Mouse (Mus musculus) stomach, embryonic 14.5 days (tissue): ENCODE measurements around the gene Hspb6. TPM values are rescaled to one million over a fixed set of nuclear protein-coding genes. Genes with fewer than 3 reads are reported as not detected.

Source experiments
- ATAC-seq: fragments of 200-750 bp; cut with Nextera tagmentation; 2 replicates; pipeline ENCODE4 v1.8.0; 2017; ENCODE audit warnings: low read depth, moderate TSS enrichment; ENCODE audit not compliant: insufficient number of reproducible peaks, insufficient read depth, low FRiP score
- H3K27ac ChIP-seq: fragments of 300-500 bp; sonication (generic); 2 replicates; pipeline ENCODE4 v1.5.1; 2014; ENCODE audit warnings: mild to moderate bottlenecking, low read length, moderate library complexity, mixed read lengths
- H3K27me3 ChIP-seq: fragments of 300-500 bp; sonication (generic); 2 replicates; pipeline ENCODE4 v1.6.1; 2014; ENCODE audit warnings: low read length, control low read depth, mixed read lengths; ENCODE audit not compliant: control insufficient read depth, insufficient read depth
- H3K36me3 ChIP-seq: fragments of 300-500 bp; sonication (generic); 2 replicates; pipeline ENCODE4 v1.6.1; 2014; ENCODE audit warnings: mild to moderate bottlenecking, control low read depth, low read length, moderate library complexity, mixed read lengths; ENCODE audit not compliant: control insufficient read depth, insufficient read depth
- H3K4me1 ChIP-seq: fragments of 300-500 bp; sonication (generic); 2 replicates; pipeline ENCODE4 v1.6.1; 2014; ENCODE audit warnings: low read length, control low read depth, mixed read lengths; ENCODE audit not compliant: control insufficient read depth, insufficient read depth
- H3K4me2 ChIP-seq: fragments of 300-500 bp; sonication (generic); replicated peaks from 2 replicates; pipeline ENCODE4 v1.6.1; 2014; ENCODE audit warnings: low read depth, low read length, control low read depth
- H3K4me3 ChIP-seq: fragments of 300-500 bp; sonication (generic); 2 replicates; pipeline ENCODE4 v1.5.1; 2014; ENCODE audit warnings: low read depth, low read length, control low read depth
- H3K9ac ChIP-seq: fragments of 300-500 bp; sonication (generic); replicated peaks from 2 replicates; pipeline ENCODE4 v1.6.1; 2014; ENCODE audit warnings: low read depth, mild to moderate bottlenecking, control low read depth, low read length, moderate library complexity, mixed read lengths
- H3K9me3 ChIP-seq: fragments of 300-500 bp; sonication (generic); 2 replicates; pipeline ENCODE4 v1.6.1; 2016; ENCODE audit warnings: low read depth, low read length, control low read depth; ENCODE audit not compliant: control insufficient read depth
- WGBS: fragments of 180-500 bp; shearing (Covaris S2); extraction: QIAGEN DNeasy Blood & Tissue Kit; methylation state at CpG from one replicate; pipeline ENCODE4 v1.1.7; 2014; 5-methylcytosine and 5-hydroxymethylcytosine counted together
- polyA plus RNA-seq: library from polyadenylated mRNA; unstranded; fragments of >200 nt; fragmentation: Nextera tagmentation; extraction: Ambion mirVana; gene quantifications from 2 replicates; pipeline ENCODE4 v1.2.1, GENCODE M21; 2014

The Hspb6 gene
- polyA plus RNA-seq, 1 experiment from 2014 or later: 47.3 TPM

- no peaks in the 10 kb centered on the region for H3K9me3 ChIP-seq
- ATAC-seq: no peak
- 90% methylated on average over 28 of the region's 28 CpGs for WGBS
- no peaks in the 10 kb centered on the region for H3K27me3 ChIP-seq
- no peak overlapping the region; the same call in 1 of the 2 replicates for H3K4me2 ChIP-seq
- H3K36me3 ChIP-seq: peaks cover 52% of the 10 kb centered on the region
- H3K9ac ChIP-seq: no peak overlapping the region
- 0 out of 2 replicates have a peak overlapping the region, but pooled peaks have one; percentile 91 for H3K4me3 ChIP-seq
- H3K4me1 ChIP-seq: peaks cover 17% of the 10 kb centered on the region; the same call in 1 of the 2 replicates
- no peak overlapping the region for H3K27ac ChIP-seq
These were observed 34.6 kb downstream of the Hspb6 start for GRCm38 (mm10) chr7:30586455-30587020.

- Histone ChIP-seq H3K9me3 (no peaks in the 10 kb centered on the region), H3K4me1 (peaks cover 17% of the 10 kb centered on the region; the same call in 1 of the 2 replicates), H3K4me2 (peak overlapping the region; percentile 94), H3K27ac (peak overlapping the region; percentile 91), H3K36me3 (peaks cover 37% of the 10 kb centered on the region), H3K9ac (peak overlapping the region; percentile 90), H3K4me3 (peak overlapping the region; percentile 91), H3K27me3 (no peaks in the 10 kb centered on the region)
- ATAC-seq: peak; percentile 6
- 1% methylated on average over 65 of the region's 67 CpGs for WGBS
These were observed 36.1 kb downstream of the Hspb6 start for GRCm38 (mm10) chr7:30587842-30588667.

GRCm38 (mm10) chr7:30588676-30589434 lies 36.9 kb downstream of the Hspb6 start, which contains the start of gene Kmt2b:
Kmt2b (minus strand) TSS chr7:30588726.
- 0% methylated on average over 48 of the region's 68 CpGs for WGBS
- Histone ChIP-seq H3K4me3 (peak within 1 kb of the TSS; percentile 91), H3K9ac (peak within 1 kb of the TSS; percentile 90), H3K36me3 (peaks cover 29% of the 10 kb centered on the region), H3K4me2 (peak within 1 kb of the TSS; percentile 94), H3K27ac (peak within 1 kb of the TSS; percentile 91), H3K9me3 (no peaks in the 10 kb centered on the region), H3K4me1 (peaks cover 17% of the 10 kb centered on the region; the same call in 1 of the 2 replicates), H3K27me3 (no peaks in the 10 kb centered on the region)
- ATAC-seq: peak; percentile 96

- no peaks in the 10 kb centered on the region for H3K9me3 ChIP-seq
- H3K4me3 ChIP-seq: peak overlapping the region; percentile 91
- ATAC-seq: peak; percentile 60
- peak overlapping the region; percentile 54 for H3K4me2 ChIP-seq
- no peak overlapping the region for H3K9ac ChIP-seq
- H3K27ac ChIP-seq: peak overlapping the region; percentile 64; the same call in 1 of the 2 replicates
- H3K4me1 ChIP-seq: peaks cover 17% of the 10 kb centered on the region; the same call in 1 of the 2 replicates
- H3K36me3 ChIP-seq: peaks cover 20% of the 10 kb centered on the region
- 24% methylated on average over 40 of the region's 40 CpGs for WGBS
- no peaks in the 10 kb centered on the region for H3K27me3 ChIP-seq
These were observed 37.7 kb downstream of the Hspb6 start for GRCm38 (mm10) chr7:30589435-30590301.

- H3K4me1 ChIP-seq: peaks cover 17% of the 10 kb centered on the region; the same call in 1 of the 2 replicates
- WGBS: 84% methylated on average over 9 of the region's 9 CpGs
- no peak for ATAC-seq
- no peaks in the 10 kb centered on the region for H3K9me3 ChIP-seq
- peaks cover 6% of the 10 kb centered on the region for H3K36me3 ChIP-seq
- no peak overlapping the region for H3K27ac ChIP-seq
- no peaks in the 10 kb centered on the region for H3K27me3 ChIP-seq
- H3K4me2 ChIP-seq: no peak overlapping the region
- H3K4me3 ChIP-seq: no peak overlapping the region
- no peak overlapping the region for H3K9ac ChIP-seq
These were observed 39.1 kb downstream of the Hspb6 start for GRCm38 (mm10) chr7:30590927-30591604.

- Histone ChIP-seq H3K4me1 (peaks cover 15% of the 10 kb centered on the region; the same call in 1 of the 2 replicates), H3K9me3 (no peaks in the 10 kb centered on the region), H3K36me3 (peaks cover 1% of the 10 kb centered on the region; the same call in 1 of the 2 replicates), H3K4me2 (no peak overlapping the region), H3K27ac (no peak overlapping the region), H3K9ac (no peak overlapping the region), H3K27me3 (no peaks in the 10 kb centered on the region), H3K4me3 (no peak overlapping the region)
- WGBS: 68% methylated on average over 4 of the region's 4 CpGs
- ATAC-seq: no peak
These were observed 39.6 kb downstream of the Hspb6 start for GRCm38 (mm10) chr7:30591605-30591951.

GRCm38 (mm10) chr7:30592772-30593423 lies 40.9 kb downstream of the Hspb6 start:
- H3K27ac ChIP-seq: no peak overlapping the region

More at GRCm38 (mm10) chr7:30592772-30593423, 40.9 kb downstream of the Hspb6 start:
- Histone ChIP-seq H3K36me3 (no peaks in the 10 kb centered on the region), H3K27me3 (no peaks in the 10 kb centered on the region), H3K9ac (no peak overlapping the region), H3K4me1 (peaks cover 5% of the 10 kb centered on the region; the same call in 1 of the 2 replicates), H3K4me2 (no peak overlapping the region), H3K9me3 (no peaks in the 10 kb centered on the region), H3K4me3 (no peak overlapping the region)
- no peak for ATAC-seq
- 45% methylated on average over 5 of the region's 5 CpGs for WGBS
